Mouse (Mus musculus) embryo, embryonic 10 days (tissue): Measurements from ENCODE around the gene Gjb1.
"Not testable (repeated sequence)": the region's sequence is repeated elsewhere in the genome, so short reads cannot be mapped to it uniquely, and the experiment has no call there.

Experiments used
- DNase-seq: peaks from one replicate; pipeline ENCODE4 v3.0.0-alpha.2; 2015; ENCODE audit warnings: low spot score

The Gjb1 gene

GRCm38 (mm10) chrX:101376190-101376968 lies at the start of gene Gjb1:
Gene Gjb1, plus strand, starts transcription at chrX:101376378.
- DNase-seq: no peak

GRCm38 (mm10) chrX:101329372-101330028 lies 46.7 kb upstream of the Gjb1 start:
- peak; percentile 78 for DNase-seq

GRCm38 (mm10) chrX:101332031-101332374 lies 44.2 kb upstream of the Gjb1 start:
- DNase-seq: no peak

- peak; percentile 91 for DNase-seq
Measured at GRCm38 (mm10) chrX:101332375-101333211, 43.6 kb upstream of the Gjb1 start.

GRCm38 (mm10) chrX:101334606-101335005 lies 41.6 kb upstream of the Gjb1 start:
- no peak for DNase-seq

- DNase-seq: no peak
Measured at GRCm38 (mm10) chrX:101338666-101339065, 37.5 kb upstream of the Gjb1 start.

- not testable (repeated sequence) for DNase-seq
Measured at GRCm38 (mm10) chrX:101342837-101343236, 33.3 kb upstream of the Gjb1 start.

- DNase-seq: no peak
Measured at GRCm38 (mm10) chrX:101345456-101345855, 30.7 kb upstream of the Gjb1 start.

- DNase-seq: no peak
Measured at GRCm38 (mm10) chrX:101346475-101346874, 29.7 kb upstream of the Gjb1 start.

- no peak for DNase-seq
Measured at GRCm38 (mm10) chrX:101351188-101351587, 25.0 kb upstream of the Gjb1 start.

GRCm38 (mm10) chrX:101358902-101359301 lies 17.3 kb upstream of the Gjb1 start:
- not testable (repeated sequence) for DNase-seq

GRCm38 (mm10) chrX:101369001-101369400 lies 7.2 kb upstream of the Gjb1 start:
- DNase-seq: no peak

GRCm38 (mm10) chrX:101370573-101370972 lies 5.6 kb upstream of the Gjb1 start:
- no peak for DNase-seq

- DNase-seq: no peak
Measured at GRCm38 (mm10) chrX:101372946-101373345, 3.2 kb upstream of the Gjb1 start.

- no peak for DNase-seq
Measured at GRCm38 (mm10) chrX:101377076-101377475, 898 bp downstream of the Gjb1 start.

GRCm38 (mm10) chrX:101379744-101380143 lies 3.6 kb downstream of the Gjb1 start:
- DNase-seq: no peak

GRCm38 (mm10) chrX:101383455-101383854 lies 7.3 kb downstream of the Gjb1 start:
- no peak for DNase-seq

GRCm38 (mm10) chrX:101384439-101385137 lies 8.4 kb downstream of the Gjb1 start:
- no peak for DNase-seq

- DNase-seq: no peak
Measured at GRCm38 (mm10) chrX:101386222-101386621, 10.0 kb downstream of the Gjb1 start.

GRCm38 (mm10) chrX:101388866-101389537 lies 12.8 kb downstream of the Gjb1 start:
- no peak for DNase-seq

GRCm38 (mm10) chrX:101394341-101394740 lies 18.2 kb downstream of the Gjb1 start:
- no peak for DNase-seq
